Mouse (Mus musculus): ENCODE data around the gene Itga4.

The Itga4 gene

DNA sequence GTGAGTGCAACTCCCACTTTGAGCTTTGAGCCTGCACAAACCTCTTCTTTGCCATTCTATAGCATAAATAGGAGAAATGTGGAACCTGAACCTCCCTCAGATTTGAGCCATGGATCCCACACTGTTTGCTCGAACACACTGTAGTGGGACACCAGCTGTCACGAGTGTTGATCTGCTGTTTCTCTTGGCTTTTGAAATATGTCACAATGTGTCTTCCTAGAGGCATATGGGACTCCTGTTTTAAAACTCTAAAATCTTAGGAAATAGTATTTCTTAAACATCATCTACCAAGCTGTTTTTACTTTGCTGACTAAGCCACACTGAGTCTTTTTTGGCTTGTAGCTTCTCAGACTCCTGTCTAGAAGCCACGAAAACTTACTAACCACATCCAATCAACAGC is 102.6 kb downstream of the Itga4 start:
- no peak for DNase-seq

DNA sequence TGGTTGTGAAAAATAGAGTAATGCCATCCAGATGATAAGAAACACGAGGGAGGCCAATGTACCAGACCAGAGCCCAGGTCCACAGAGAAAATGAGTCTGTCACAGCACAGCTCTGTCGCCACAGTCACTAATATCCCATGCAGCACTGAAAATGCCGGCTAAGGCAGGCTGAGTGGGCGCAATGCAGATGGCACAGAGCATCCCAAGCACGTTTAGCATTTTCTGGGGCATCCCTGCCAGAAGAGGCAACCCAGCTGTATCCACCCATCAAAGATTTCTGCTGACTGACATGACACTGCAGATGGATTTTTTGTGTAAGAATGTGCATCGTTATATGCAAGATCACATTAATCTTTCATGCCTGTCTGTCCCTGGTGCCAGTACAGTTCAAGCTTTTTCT is 106.8 kb downstream of the Itga4 start:
- DNase-seq: no peak

DNA sequence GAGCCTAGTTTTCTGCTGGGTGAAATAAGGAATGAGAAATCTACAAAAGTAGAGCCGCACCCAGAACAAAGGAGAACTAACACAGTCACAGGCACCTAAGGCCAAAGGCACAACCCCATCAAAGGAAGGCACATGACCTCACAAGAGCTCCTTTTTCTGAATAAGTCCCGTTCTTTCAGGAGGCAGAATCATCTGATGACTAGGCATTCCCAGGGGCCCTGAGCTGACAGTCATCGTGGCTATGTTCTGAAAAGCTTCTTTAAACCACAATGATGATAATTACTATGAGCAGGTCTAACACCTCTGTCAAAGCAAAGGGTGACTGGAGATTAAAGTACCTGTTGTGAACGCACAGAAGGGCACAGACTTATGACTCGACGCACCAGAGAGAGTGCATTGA is 108.7 kb downstream of the Itga4 start:
- DNase-seq: no peak

DNA sequence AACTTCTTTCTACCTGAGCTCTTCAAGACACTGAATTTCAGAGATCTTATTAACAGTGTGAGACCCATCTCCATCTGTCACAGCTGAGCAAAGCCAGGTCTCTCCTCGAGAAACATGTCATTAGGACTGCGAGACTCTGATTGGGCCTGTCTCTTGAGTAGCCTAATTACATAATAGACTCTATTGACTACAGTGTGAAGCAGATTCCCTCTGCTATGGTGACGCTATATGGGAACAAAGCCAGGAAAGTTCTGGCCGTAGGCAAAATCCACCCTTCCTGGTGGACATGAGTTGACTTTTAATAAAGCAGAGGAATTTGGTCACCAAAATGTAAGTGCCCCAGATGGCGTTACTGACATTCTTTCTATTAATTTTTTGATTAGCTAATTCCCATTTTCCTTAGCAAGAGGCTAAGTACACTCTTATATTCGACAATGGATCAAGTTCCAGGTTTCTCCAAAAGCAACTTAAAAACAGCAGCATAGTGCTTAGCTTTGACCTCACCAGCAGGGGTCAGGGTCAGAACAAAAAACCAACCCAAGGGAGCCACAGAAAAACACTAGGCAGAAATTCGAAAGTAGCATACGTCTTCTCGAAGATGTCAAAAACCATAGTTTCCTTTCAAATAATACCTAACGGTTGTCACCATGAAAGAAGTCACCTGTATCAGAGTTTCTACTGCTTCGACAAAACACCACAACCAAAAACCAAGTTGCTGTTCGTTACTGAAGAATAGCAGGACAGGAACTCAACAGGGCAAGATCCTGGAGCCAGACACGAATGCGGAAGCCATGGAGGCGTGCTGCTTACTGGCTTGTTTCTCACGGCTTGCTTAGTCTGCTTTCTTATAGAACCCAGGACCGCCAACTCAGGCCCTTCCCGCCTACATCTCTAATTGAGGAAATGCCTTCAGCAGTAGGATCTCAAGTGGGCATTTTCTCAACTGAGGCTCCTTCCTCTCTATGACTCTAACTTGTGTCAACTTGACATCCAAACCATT is 112.5 kb downstream of the Itga4 start:
- DNase-seq: no peak

DNA sequence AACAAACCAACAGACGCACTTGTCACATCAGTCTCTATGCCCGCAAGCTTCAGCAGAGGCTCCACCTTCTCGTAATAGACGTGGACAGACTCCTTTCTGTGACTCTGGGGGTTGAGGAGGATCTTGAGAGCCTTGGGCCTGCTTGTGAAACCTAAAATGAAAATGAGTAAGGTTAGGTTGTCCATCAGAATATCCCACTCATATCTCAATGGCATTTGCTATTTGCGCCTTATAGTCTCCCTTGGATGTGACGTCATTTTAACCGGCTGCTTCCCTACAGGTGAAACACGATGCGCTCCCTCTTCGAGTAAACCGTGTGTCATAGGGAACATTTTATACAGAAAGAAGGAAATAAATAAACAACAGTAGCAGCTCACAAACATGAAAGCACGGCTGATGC is 113.4 kb downstream of the Itga4 start:
- DNase-seq: no peak

DNA sequence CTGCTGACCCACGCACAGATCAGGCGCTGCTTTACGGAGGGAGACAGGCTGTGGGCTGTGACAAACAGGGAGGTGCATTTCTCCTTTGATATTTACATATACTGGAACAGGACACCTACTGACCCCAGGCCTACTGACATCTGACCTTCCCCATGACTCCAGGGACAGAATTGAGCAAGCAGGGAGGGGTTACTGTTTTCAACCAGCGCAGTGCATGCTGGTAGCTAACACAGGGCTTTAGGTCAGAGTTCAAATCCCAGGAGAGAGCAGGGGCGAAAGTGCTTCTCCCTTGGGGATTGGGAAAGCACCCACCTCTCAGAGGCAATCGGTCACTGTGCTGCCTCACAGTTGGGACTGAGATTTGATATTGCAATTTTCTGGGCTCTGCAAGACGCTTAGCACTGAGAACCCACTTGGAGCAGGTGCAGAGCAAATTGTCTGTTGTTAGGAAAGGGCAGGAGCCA is 113.9 kb downstream of the Itga4 start:
- no peak for DNase-seq

DNA sequence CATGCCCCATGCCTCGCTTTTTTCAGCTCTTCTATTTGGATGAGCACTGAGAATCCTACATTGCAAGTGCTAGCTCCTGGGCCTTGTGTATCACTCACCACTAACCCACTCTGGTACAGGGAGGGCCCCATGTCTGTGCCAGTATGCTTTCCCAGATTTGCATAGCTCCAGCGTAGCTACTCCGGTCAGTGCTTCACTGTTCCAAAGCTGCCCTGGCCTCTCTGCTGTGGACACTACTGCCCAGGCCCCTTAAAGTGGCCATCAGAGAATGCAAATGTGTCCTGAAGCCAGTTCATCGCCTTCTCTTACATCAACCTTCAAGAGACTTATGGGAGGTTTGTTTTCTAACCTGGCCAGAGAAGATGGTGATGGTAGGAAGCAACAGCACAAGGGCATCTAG is 114.7 kb downstream of the Itga4 start:
- DNase-seq: no peak

DNA sequence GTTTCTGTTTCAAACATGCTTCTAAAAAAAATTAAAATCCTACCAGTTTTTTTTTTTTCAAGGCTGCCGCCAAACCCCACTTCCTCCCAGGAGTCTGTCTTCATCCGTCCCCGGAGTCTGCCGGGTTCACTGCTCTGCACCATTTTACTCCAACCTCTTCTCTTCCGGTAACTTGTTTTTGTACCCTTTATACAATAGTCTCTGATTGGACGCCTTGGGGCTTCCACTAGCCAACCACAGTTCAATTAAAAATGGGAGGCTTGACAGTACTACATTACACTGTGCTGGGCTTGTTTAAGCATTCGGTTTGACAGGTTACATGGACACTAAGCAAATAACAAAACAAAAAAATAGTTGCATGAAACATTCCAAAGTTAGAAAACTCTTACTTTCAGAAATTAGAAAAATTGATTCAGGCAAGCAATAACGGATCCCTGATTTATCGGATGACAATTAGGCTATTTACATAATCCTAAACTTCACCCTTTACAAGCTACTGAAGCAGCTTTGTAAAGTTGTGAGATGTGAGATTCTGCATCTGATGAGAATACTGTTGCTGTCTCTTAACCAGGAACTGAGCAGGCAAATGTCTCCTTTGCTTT is 115.6 kb downstream of the Itga4 start:
- peak; percentile 19 to 40 for DNase-seq

DNA sequence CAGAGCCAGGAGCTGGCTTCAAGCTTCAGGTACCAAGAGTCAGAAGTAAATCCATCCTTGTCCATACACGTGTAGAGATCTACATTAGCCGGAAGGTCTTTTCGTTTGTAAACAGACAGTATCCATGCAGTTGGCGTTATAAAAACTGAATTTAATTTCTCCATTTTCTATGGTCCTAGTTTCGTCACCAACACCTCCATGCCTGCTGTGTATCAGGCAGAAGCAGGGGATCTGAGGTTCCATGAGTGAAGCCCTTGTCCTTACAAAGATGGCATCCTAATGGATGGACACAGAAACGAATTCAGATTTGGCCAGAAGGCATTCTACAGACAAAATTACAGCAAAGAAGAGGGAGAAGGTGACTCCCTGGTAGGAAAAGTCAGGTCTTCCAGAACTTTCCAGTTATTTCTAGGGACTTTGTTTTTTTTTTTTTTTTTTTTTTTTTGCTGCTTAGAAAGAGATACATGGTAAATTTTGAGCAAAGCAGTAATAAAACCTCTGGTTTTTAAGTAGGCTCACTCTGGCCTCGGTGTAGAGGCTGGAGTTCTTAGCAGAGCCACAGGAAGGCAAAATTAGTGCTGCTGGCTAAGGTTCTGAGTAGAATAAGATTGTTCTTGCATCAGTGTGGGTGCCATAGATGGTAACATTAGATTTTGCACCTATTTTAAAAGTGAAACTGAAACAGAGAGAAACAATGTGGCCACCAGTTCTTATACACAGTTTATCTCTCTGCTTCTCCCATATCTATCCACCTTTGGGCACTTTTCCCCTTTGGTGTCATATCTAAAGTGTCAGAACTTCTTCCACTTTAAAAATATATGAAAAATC is 116.3 kb downstream of the Itga4 start:
- no peak for DNase-seq

DNA sequence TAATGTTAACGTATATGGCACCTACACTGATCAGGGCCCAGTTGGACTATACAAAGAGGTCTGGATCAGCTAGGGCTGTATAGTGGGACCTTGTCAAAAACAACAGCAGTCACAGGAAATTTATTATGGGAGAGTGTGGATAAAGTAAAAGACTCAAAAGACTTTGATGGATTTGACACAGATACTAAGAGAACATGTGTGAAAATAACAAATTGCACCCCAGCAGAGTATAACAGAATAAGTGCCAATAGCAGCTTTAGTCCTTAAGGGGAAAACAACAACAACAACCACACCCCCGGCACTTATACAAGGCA is 116.9 kb downstream of the Itga4 start:
- no peak for DNase-seq

DNA sequence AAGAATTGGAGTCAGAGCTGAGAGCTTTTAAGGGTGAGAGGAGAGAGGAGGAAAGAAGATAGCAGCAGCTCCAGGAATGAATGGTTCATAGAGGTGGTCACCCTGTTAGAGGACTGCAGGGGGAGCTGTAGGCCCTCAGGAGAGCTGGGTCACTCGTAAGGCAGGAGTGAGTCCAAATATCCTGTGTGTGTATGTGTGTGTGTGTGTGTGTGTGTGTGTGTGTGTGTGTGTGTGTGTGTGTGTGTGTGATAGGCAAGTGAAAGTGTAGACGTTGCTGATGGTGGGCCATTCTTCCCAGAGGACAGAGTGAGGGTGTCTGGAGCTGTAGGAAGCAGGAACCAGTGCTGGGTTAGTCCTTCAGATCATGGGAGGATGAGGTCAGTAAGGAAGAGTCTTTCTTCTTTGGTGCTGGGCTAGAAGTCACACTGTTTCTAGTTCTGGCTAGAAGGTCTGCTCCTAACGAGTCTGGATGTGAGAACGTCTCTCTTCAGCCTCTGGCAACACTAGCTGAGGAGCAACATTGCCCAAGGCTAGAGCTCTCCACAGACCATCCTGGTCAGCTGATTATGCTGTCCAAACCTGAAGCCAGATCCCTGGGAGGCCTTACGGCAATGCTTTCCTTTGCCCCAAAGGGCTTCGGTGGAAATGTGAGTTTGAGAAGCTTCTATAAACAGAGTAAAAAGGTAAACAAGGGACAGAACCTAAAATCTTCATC is 117.4 kb downstream of the Itga4 start:
- DNase-seq: no peak

DNA sequence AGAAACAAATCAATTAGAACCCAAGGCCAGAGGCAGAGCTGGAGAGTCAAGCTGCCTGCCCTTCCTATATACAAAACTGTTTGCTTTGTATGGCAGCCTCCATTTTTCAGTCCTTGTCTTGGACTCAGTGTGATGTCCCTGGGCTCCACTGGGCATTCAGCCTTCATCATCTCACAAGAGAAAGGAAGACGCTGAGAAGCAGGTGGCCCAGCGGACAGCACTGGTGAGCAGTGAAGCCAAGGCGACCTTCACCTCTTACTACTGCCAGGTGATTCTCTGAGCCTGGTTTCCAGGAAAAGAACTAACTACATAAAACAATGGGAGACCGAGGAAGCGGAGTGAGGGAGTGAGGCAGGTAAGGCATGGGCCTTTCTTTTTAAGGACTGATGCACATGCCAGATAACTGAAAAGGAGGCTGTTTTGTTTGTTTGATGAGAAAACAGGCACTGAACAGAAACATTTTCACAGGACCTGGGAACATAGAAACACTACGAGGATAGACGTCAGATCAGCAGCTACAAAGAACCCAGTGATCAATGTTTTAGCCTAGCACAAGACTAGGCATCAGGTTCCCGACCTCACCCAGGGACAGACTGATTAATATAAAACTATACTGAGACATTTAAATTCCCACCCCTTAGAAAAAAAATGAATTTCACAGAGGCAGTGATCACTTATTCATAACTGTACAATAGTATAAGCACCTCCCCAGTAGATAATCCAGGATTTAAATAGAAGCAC is 123.3 kb downstream of the Itga4 start:
- no peak for DNase-seq

DNA sequence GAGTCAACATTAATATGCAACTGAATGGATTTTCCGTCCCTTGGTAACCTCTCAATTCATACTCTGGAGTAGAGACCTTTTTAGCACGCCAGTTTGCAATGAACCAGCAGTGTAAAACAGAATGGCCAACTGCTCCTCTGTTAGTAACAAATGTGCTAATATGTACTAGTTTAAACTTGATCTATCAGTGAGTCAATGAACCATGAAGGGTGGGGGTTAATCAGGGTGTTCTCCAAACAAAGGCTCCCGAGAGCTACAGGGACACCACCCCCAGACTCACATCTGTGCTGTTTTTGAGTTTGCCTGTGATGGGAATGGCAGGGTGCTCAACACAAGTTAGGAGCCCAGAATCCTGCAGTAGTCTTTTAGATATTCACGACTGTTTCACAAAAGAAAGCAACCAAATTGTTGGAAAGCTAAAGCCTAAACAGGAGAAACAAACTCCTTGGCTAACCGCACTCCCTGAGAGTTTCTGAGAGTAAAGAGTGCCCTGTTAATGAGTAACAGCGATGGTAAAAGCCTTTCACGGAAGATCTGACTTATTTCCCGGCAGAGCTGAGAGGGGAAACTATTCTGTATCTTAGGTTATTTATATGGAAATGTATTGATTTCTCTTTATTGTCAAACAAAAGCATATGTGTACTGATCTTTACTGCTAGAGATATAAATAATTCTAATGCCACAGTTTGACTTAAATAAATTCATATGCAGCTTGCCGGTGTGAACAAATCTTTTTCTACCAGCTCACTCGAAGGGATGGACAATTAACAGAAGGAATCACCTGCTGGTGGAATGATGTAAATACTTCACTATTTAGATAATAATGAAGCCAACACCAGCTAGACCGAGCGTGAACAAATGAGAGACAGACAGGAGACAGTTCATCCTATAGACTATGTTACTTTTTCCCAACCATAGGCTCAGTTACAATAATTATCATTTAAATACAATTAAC is 124.1 kb downstream of the Itga4 start:
- no peak for DNase-seq

Data from thymus, postnatal 36 days (tissue).